Mouse (Mus musculus) kidney, postnatal 36 days (tissue): ENCODE results near the gene Pelo.
A peak's percentile ranks its signal among the peaks of the same experiment; 100 is the strongest.

Experiments
- DNase-seq, 2 experiments: peaks; one replicate each; pipeline ENCODE4 v3.0.0; 2021 to 2022; ENCODE audit warnings: mixed read lengths in 2 of 2

Pelo gene

GRCm38 (mm10) chr13:115090069-115090976 is at the start of gene Pelo:
TSS of gene Pelo (minus strand) at chr13:115090186.
- DNase-seq = peak; percentile 97 to 98

- DNase-seq = no peak
Measured at GRCm38 (mm10) chr13:115138513-115138912, 48.5 kb upstream of the Pelo start.

- DNase-seq = no peak
Measured at GRCm38 (mm10) chr13:115136761-115137160, 46.8 kb upstream of the Pelo start.

GRCm38 (mm10) chr13:115132435-115132834 is 42.4 kb upstream of the Pelo start:
- peak; percentile 57 to 74 for DNase-seq

GRCm38 (mm10) chr13:115131381-115131780 is 41.4 kb upstream of the Pelo start:
- no peak for DNase-seq

GRCm38 (mm10) chr13:115130035-115130434 is 40.0 kb upstream of the Pelo start:
- DNase-seq = no peak

GRCm38 (mm10) chr13:115127826-115128225 is 37.8 kb upstream of the Pelo start:
- DNase-seq = peak; percentile 22 to 31

GRCm38 (mm10) chr13:115126534-115126933 is 36.5 kb upstream of the Pelo start:
- no peak for DNase-seq

- peak in 1 of 2 experiments; percentile 40 for DNase-seq
Measured at GRCm38 (mm10) chr13:115125130-115125529, 35.1 kb upstream of the Pelo start.

- DNase-seq = no peak
Measured at GRCm38 (mm10) chr13:115124521-115124920, 34.5 kb upstream of the Pelo start.

GRCm38 (mm10) chr13:115118756-115119155 is 28.8 kb upstream of the Pelo start:
- DNase-seq = peak in 1 of 2 experiments; percentile 20

GRCm38 (mm10) chr13:115118195-115118594 is 28.2 kb upstream of the Pelo start:
- DNase-seq = no peak

GRCm38 (mm10) chr13:115116930-115117621 is 27.1 kb upstream of the Pelo start:
- DNase-seq = no peak

GRCm38 (mm10) chr13:115109628-115110027 is 19.6 kb upstream of the Pelo start:
- peak; percentile 63 to 86 for DNase-seq

GRCm38 (mm10) chr13:115107436-115107835 is 17.4 kb upstream of the Pelo start:
- DNase-seq = no peak

- peak in 1 of 2 experiments; percentile 31 for DNase-seq
Measured at GRCm38 (mm10) chr13:115106183-115106582, 16.2 kb upstream of the Pelo start.

- no peak for DNase-seq
Measured at GRCm38 (mm10) chr13:115102754-115103153, 12.8 kb upstream of the Pelo start.

GRCm38 (mm10) chr13:115101355-115102191 is 11.6 kb upstream of the Pelo start, which contains the start of the genes Gm49395 and Itga1:
TSS of gene Gm49395 (minus strand) at chr13:115101921.
TSS of gene Itga1 (minus strand) at chr13:115101964.
- peak; percentile 94 to 97 for DNase-seq

GRCm38 (mm10) chr13:115100381-115101177 is 10.6 kb upstream of the Pelo start:
- no peak for DNase-seq

GRCm38 (mm10) chr13:115099381-115099780 is 9.4 kb upstream of the Pelo start:
- DNase-seq = no peak

GRCm38 (mm10) chr13:115098227-115098626 is 8.2 kb upstream of the Pelo start:
- DNase-seq = peak in 1 of 2 experiments; percentile 23

GRCm38 (mm10) chr13:115096965-115097364 is 7.0 kb upstream of the Pelo start:
- no peak for DNase-seq
